Mouse (Mus musculus) cerebellum, postnatal 4 days (tissue): Measurements from ENCODE around the gene Cplx1.

Experiments used
- DNase-seq, 2 experiments: peaks; one replicate each; pipeline ENCODE4 v3.0.0; 2022; ENCODE audit warnings: low spot score in 2 of 2, mixed read lengths in 1 of 2

Cplx1 gene

GRCm38 (mm10) chr5:108549489-108550206, at the start of gene Cplx1:
TSS of gene Cplx1 (minus strand) at chr5:108550024.
- DNase-seq, result peak; percentile 53 to 72

GRCm38 (mm10) chr5:108581361-108581891, 31.6 kb upstream of the Cplx1 start:
- DNase-seq, result no peak

GRCm38 (mm10) chr5:108573054-108573453, 23.2 kb upstream of the Cplx1 start:
- DNase-seq, result no peak

- DNase-seq, result no peak
Observed at GRCm38 (mm10) chr5:108570991-108571390, 21.2 kb upstream of the Cplx1 start.

GRCm38 (mm10) chr5:108567104-108567503, 17.3 kb upstream of the Cplx1 start:
- no peak for DNase-seq

GRCm38 (mm10) chr5:108566523-108566922, 16.7 kb upstream of the Cplx1 start:
- no peak for DNase-seq

GRCm38 (mm10) chr5:108565381-108565780, 15.6 kb upstream of the Cplx1 start:
- no peak for DNase-seq

GRCm38 (mm10) chr5:108564346-108564745, 14.5 kb upstream of the Cplx1 start:
- DNase-seq, result no peak

- DNase-seq, result no peak
Observed at GRCm38 (mm10) chr5:108562483-108562882, 12.7 kb upstream of the Cplx1 start.

GRCm38 (mm10) chr5:108556986-108557385, 7.2 kb upstream of the Cplx1 start:
- DNase-seq, result no peak

- no peak for DNase-seq
Observed at GRCm38 (mm10) chr5:108554041-108554440, 4.2 kb upstream of the Cplx1 start.

GRCm38 (mm10) chr5:108550207-108550594, 377 bp upstream of the Cplx1 start:
- DNase-seq, result peak in 1 of 2 experiments; percentile 47

GRCm38 (mm10) chr5:108549137-108549488, 711 bp downstream of the Cplx1 start:
- DNase-seq, result no peak

GRCm38 (mm10) chr5:108547636-108548035, 2.2 kb downstream of the Cplx1 start:
- no peak for DNase-seq

- DNase-seq, result no peak
Observed at GRCm38 (mm10) chr5:108543516-108544291, 6.1 kb downstream of the Cplx1 start.

- DNase-seq, result no peak
Observed at GRCm38 (mm10) chr5:108534188-108534587, 15.6 kb downstream of the Cplx1 start.

GRCm38 (mm10) chr5:108522597-108522996, 27.2 kb downstream of the Cplx1 start:
- no peak for DNase-seq

- no peak for DNase-seq
Observed at GRCm38 (mm10) chr5:108521896-108522295, 27.9 kb downstream of the Cplx1 start.

- DNase-seq, result no peak
Observed at GRCm38 (mm10) chr5:108521016-108521415, 28.8 kb downstream of the Cplx1 start.

- no peak for DNase-seq
Observed at GRCm38 (mm10) chr5:108520153-108520552, 29.7 kb downstream of the Cplx1 start.

- no peak for DNase-seq
Observed at GRCm38 (mm10) chr5:108518951-108519350, 30.9 kb downstream of the Cplx1 start.

- DNase-seq, result no peak
Observed at GRCm38 (mm10) chr5:108518106-108518885, 31.5 kb downstream of the Cplx1 start.
